ENCODE assay signal across 10 mouse cellular contexts in genomic region chr11:68956107-68956506, GRCm38 (mm10). TPM values are rescaled to one million over a fixed set of nuclear protein-coding genes. Genes with fewer than 3 reads are reported as not detected.
A peak's percentile ranks its signal among the peaks of the same experiment; 100 is the strongest.
DNase-seq lines count a peak whose midpoint lies in the region; ATAC-seq and TF ChIP-seq lines count a peak whose summit lies in the region.
"Had no signal": no experiment of that assay in that cellular context is flagged by ENCODE, and none has a peak within 500 bp of the region (broad histone marks: within the 10 kb centered on the region; RNA-seq: fewer than 3 reads in every experiment).

No protein-coding gene starts in this region.

- H3K27ac ChIP-seq in spleen, adult 2 months (ENCODE audit: insufficient read depth, low read length) = 0 out of 2 replicates have a peak overlapping the region, but pooled peaks have one; percentile 43
- no peak overlapping the region for H3K27ac ChIP-seq in hindbrain, embryonic 12.5 days
- peak overlapping the region; percentile 56; the same call in 1 of the 2 replicates for H3K27ac ChIP-seq in limb, embryonic 10.5 days
- H3K27ac ChIP-seq in stomach, postnatal 0 days (replicated peaks) = peak overlapping the region; percentile 49; the same call in 1 of the 2 replicates
- H3K27ac ChIP-seq: macrophage had no signal

- no peak overlapping the region for H3K9ac ChIP-seq in hindbrain, embryonic 12.5 days
- no peak overlapping the region for H3K9ac ChIP-seq in stomach, postnatal 0 days (ENCODE audit: low read length)

- H3K4me3 ChIP-seq in spleen, adult 2 months (ENCODE audit: extremely low read depth, insufficient read depth, insufficient read length) = peak overlapping the region; percentile 11; the same call in 1 of the 2 replicates
- H3K4me3 ChIP-seq in hindbrain, embryonic 12.5 days = no peak overlapping the region
- peak overlapping the region; percentile 36; the same call in 1 of the 2 replicates for H3K4me3 ChIP-seq in limb, embryonic 10.5 days
- H3K4me3 ChIP-seq in stomach, postnatal 0 days (ENCODE audit: low read depth, low read length) = no peak overlapping the region

- TF ChIP-seq POLR2A in spleen, adult 2 months (IDR thresholded peaks at IDR 0.05; ENCODE audit: low read depth, low read length) = no peak

- 81% methylated on average over 3 of the region's 3 CpGs for WGBS in spleen, adult 2 months
- WGBS in hindbrain, embryonic 12.5 days = 43% methylated on average over 3 of the region's 3 CpGs
- 53% methylated on average over 3 of the region's 3 CpGs for WGBS in limb, embryonic 10.5 days
- WGBS in stomach, postnatal 0 days = 40% methylated on average over 3 of the region's 3 CpGs

- peaks cover 4% of the 10 kb centered on the region; the same call in 1 of the 2 replicates for H3K4me1 ChIP-seq in spleen, adult 2 months (ENCODE audit: control insufficient read depth, insufficient read depth, insufficient read length)
- peaks cover 18% of the 10 kb centered on the region for H3K4me1 ChIP-seq in hindbrain, embryonic 12.5 days
- peaks cover 43% of the 10 kb centered on the region for H3K4me1 ChIP-seq in limb, embryonic 10.5 days
- H3K4me1 ChIP-seq in stomach, postnatal 0 days (replicated peaks; ENCODE audit: control insufficient read depth, insufficient read depth) = peaks cover 3% of the 10 kb centered on the region; the same call in 1 of the 2 replicates

- no peak for DNase-seq in spleen, adult 2 months (ENCODE audit: low read depth in 1 of 2, low spot score in 2 of 2)
- no peak for DNase-seq in spleen, postnatal 14 days (ENCODE audit: low spot score in 2 of 2)
- DNase-seq in limb, embryonic 10.5 days (ENCODE audit: low spot score) = no peak
- no peak for DNase-seq in stomach, postnatal 0 days (ENCODE audit: low spot score)
- DNase-seq in frontal cortex, postnatal 14 days (ENCODE audit: low spot score in 2 of 2) = no peak
- DNase-seq in left cerebral cortex, postnatal 14 days (ENCODE audit: low spot score in 2 of 2) = no peak
- no peak for DNase-seq in T-cell, adult 2 months (ENCODE audit: low spot score)
- DNase-seq: cerebellum, postnatal 36 days had no signal

- H3K4me2 ChIP-seq in hindbrain, embryonic 12.5 days (replicated peaks) = 0 out of 2 replicates have a peak overlapping the region, but pooled peaks have one; percentile 1
- H3K4me2 ChIP-seq in stomach, postnatal 0 days (replicated peaks; ENCODE audit: low read depth) = no peak overlapping the region

- peaks cover 5% of the 10 kb centered on the region; the same call in 1 of the 2 replicates for H3K27me3 ChIP-seq in spleen, adult 2 months (ENCODE audit: control insufficient read depth, insufficient read depth, low read length)
- peaks cover 66% of the 10 kb centered on the region for H3K27me3 ChIP-seq in hindbrain, embryonic 12.5 days
- H3K27me3 ChIP-seq in limb, embryonic 10.5 days (ENCODE audit: low read depth, poor library complexity, severe bottlenecking) = peaks cover 66% of the 10 kb centered on the region
- H3K27me3 ChIP-seq in stomach, postnatal 0 days (ENCODE audit: control insufficient read depth, insufficient read depth, low read length) = no peaks in the 10 kb centered on the region

- no peaks in the 10 kb centered on the region for H3K9me3 ChIP-seq in hindbrain, embryonic 12.5 days (replicated peaks)
- H3K9me3 ChIP-seq in limb, embryonic 10.5 days (replicated peaks) = no peaks in the 10 kb centered on the region
- H3K9me3 ChIP-seq in stomach, postnatal 0 days (ENCODE audit: control insufficient read depth, low read length) = no peaks in the 10 kb centered on the region

- ATAC-seq in hindbrain, embryonic 12.5 days (ENCODE audit: low FRiP score) = no peak
- no peak for ATAC-seq in stomach, postnatal 0 days (ENCODE audit: low FRiP score, low TSS enrichment)

- no peaks in the 10 kb centered on the region for H3K36me3 ChIP-seq in spleen, adult 2 months (ENCODE audit: control insufficient read depth, insufficient read depth, low read length)
- no peaks in the 10 kb centered on the region for H3K36me3 ChIP-seq in hindbrain, embryonic 12.5 days
- H3K36me3 ChIP-seq in limb, embryonic 10.5 days = no peaks in the 10 kb centered on the region
- H3K36me3 ChIP-seq in stomach, postnatal 0 days (ENCODE audit: control insufficient read depth, insufficient read depth, low read length) = no peaks in the 10 kb centered on the region

- no peak for TF ChIP-seq CTCF in spleen, adult 2 months (IDR thresholded peaks at IDR 0.05; ENCODE audit: extremely low read depth, insufficient read depth, insufficient read length, insufficient replicate concordance)
- TF ChIP-seq CTCF in stomach, postnatal 0 days (IDR thresholded peaks at IDR 0.05; ENCODE audit: low read depth) = no peak

- intact Hi-C loops in left cerebral cortex, postnatal 14 days (cut with DNase I) = no loop called here

- TF ChIP-seq EP300 in stomach, postnatal 0 days (optimal IDR thresholded peaks at IDR 0.05) = no peak

RNA-seq across cellular contexts. Expression of gene Arhgef15, which starts 1.2 kb away (rescaled TPM):
- polyA plus RNA-seq in spleen, adult 2 months (2012; rRNA removed) = 11.0 and 19.2 TPM in 2 replicates
- polyA plus RNA-seq in hindbrain, embryonic 12.5 days (2016; fragmentation: Nextera tagmentation; extraction: Ambion mirVana) = 8.5 TPM in 2 replicates
- polyA plus RNA-seq in limb, embryonic 10.5 days (2016; fragmentation: Nextera tagmentation; extraction: Ambion mirVana) = 8.0 and 9.0 TPM in 2 replicates
- polyA plus RNA-seq in stomach, postnatal 0 days (2015; fragmentation: Nextera tagmentation; extraction: Ambion mirVana) = 2.8 and 3.0 TPM in 2 replicates
- 10 to 100 TPM; 20.9 to 22.6 TPM for total RNA-seq in left cerebral cortex, postnatal 14 days (2021)
- polyA plus RNA-seq: macrophage had no signal

RNA-seq across cellular contexts. Expression of gene Slc25a35, which starts 11.8 kb away (rescaled TPM):
- polyA plus RNA-seq in spleen, adult 2 months (2012; rRNA removed) = 13.1 and 13.8 TPM in 2 replicates
- 2.3 TPM in 2 replicates for polyA plus RNA-seq in hindbrain, embryonic 12.5 days (2016; fragmentation: Nextera tagmentation; extraction: Ambion mirVana)
- 2.4 and 3.2 TPM in 2 replicates for polyA plus RNA-seq in limb, embryonic 10.5 days (2016; fragmentation: Nextera tagmentation; extraction: Ambion mirVana)
- polyA plus RNA-seq in stomach, postnatal 0 days (2015; fragmentation: Nextera tagmentation; extraction: Ambion mirVana) = 4.9 and 5.8 TPM in 2 replicates
- total RNA-seq in left cerebral cortex, postnatal 14 days (2021) = 1 to 10 TPM; 4.8 to 5.4 TPM

RNA-seq across cellular contexts. Expression of gene Rangrf, which starts 18.9 kb away (rescaled TPM):
- polyA plus RNA-seq in spleen, adult 2 months (2012; rRNA removed) = 10.1 and 11.2 TPM in 2 replicates
- 34.4 and 38.3 TPM in 2 replicates for polyA plus RNA-seq in hindbrain, embryonic 12.5 days (2016; fragmentation: Nextera tagmentation; extraction: Ambion mirVana)
- polyA plus RNA-seq in limb, embryonic 10.5 days (2016; fragmentation: Nextera tagmentation; extraction: Ambion mirVana) = 88.6 and 115 TPM in 2 replicates
- 34.8 and 35.1 TPM in 2 replicates for polyA plus RNA-seq in stomach, postnatal 0 days (2015; fragmentation: Nextera tagmentation; extraction: Ambion mirVana)
- 10 to 100 TPM; 14.6 to 17.2 TPM for total RNA-seq in left cerebral cortex, postnatal 14 days (2021)

RNA-seq across cellular contexts. Expression of gene Odf4, which starts 29.2 kb away (rescaled TPM):
- polyA plus RNA-seq in spleen, adult 2 months (2012; rRNA removed) = not detected in 2 replicates
- polyA plus RNA-seq in hindbrain, embryonic 12.5 days (2016; fragmentation: Nextera tagmentation; extraction: Ambion mirVana) = 0.36 TPM in 1 of 2 replicates, not detected in the other
- polyA plus RNA-seq in limb, embryonic 10.5 days (2016; fragmentation: Nextera tagmentation; extraction: Ambion mirVana) = not detected in 2 replicates
- polyA plus RNA-seq in stomach, postnatal 0 days (2015; fragmentation: Nextera tagmentation; extraction: Ambion mirVana) = 0.22 TPM in 1 of 2 replicates, not detected in the other
- total RNA-seq in left cerebral cortex, postnatal 14 days (2021) = under 1 TPM in 1 of 2 experiments, not detected in 1; 0.88 TPM
- polyA plus RNA-seq: macrophage had no signal

RNA-seq across cellular contexts. Expression of gene Pfas, which starts 52.2 kb away (rescaled TPM):
- 14.0 and 16.8 TPM in 2 replicates for polyA plus RNA-seq in spleen, adult 2 months (2012; rRNA removed)
- polyA plus RNA-seq in hindbrain, embryonic 12.5 days (2016; fragmentation: Nextera tagmentation; extraction: Ambion mirVana) = 27.8 and 31.0 TPM in 2 replicates
- polyA plus RNA-seq in limb, embryonic 10.5 days (2016; fragmentation: Nextera tagmentation; extraction: Ambion mirVana) = 66.5 and 70.0 TPM in 2 replicates
- polyA plus RNA-seq in stomach, postnatal 0 days (2015; fragmentation: Nextera tagmentation; extraction: Ambion mirVana) = 7.4 and 8.0 TPM in 2 replicates
- 10 to 100 TPM; 19.6 to 23.5 TPM for total RNA-seq in left cerebral cortex, postnatal 14 days (2021)

Comparison
In these comparisons a context has a peak if more than half of its experiments do, and no peak if none do; other contexts are left out.
1. H3K4me3 ChIP-seq: peak in spleen, adult 2 months (single experiment) and limb, embryonic 10.5 days (single experiment); none in hindbrain, embryonic 12.5 days (single experiment) and stomach, postnatal 0 days (single experiment).